Mouse (Mus musculus): Measurements from ENCODE around the gene Olfr1344.
A peak's percentile ranks its signal among the peaks of the same experiment; 100 is the strongest.

DNA sequence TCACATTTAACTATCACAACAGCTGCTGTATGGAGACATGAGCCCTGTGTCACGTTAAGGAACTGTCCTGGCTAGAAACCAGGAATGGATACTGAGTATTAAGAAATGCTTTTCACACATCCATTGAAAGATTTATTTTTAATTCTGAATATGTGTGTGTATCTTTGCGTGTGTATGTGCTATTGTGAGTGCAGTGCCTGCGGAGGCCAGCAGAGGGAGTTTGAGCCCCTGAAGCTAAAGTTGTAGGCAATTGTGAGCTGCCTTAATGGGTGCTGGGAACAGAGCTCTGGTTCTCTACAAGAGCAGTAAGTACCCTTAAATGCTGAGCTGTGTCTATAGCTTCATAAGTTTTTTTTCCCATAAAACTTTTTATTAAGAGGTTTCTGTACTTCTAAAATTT is 9.1 kb upstream of the Olfr1344 start:
- TF ChIP-seq CTCF (IDR thresholded peaks at IDR 0.05; ENCODE audit: low read depth, low read length) (peak; percentile 21; the same call in 1 of the 2 replicates), POLR2A (IDR thresholded peaks at IDR 0.05; ENCODE audit: extremely low read depth, insufficient read depth, low read length) (no peak)

Measured in liver, adult 2 months (tissue).